Mouse (Mus musculus): ENCODE results near the gene Grip2.

- TF ChIP-seq CTCF (IDR thresholded peaks at IDR 0.05; ENCODE audit: control insufficient read depth, insufficient read depth, low read length) (no peak), POLR2A (IDR thresholded peaks at IDR 0.05; ENCODE audit: borderline replicate concordance, control insufficient read depth, low read depth, low read length) (no peak)
These were observed 16.0 kb upstream of the Grip2 start for GRCm38 (mm10) chr6:91842897-91843627.

Data from bone marrow, adult 2 months (tissue).